Mouse (Mus musculus): Measurements from ENCODE around the gene Ttyh1. TPM values are rescaled to one million over a fixed set of nuclear protein-coding genes. Genes with fewer than 3 reads are reported as not detected.

Gene Ttyh1
- 77.1 and 112 TPM in 2 replicates for polyA plus RNA-seq (2012; rRNA removed)

DNA sequence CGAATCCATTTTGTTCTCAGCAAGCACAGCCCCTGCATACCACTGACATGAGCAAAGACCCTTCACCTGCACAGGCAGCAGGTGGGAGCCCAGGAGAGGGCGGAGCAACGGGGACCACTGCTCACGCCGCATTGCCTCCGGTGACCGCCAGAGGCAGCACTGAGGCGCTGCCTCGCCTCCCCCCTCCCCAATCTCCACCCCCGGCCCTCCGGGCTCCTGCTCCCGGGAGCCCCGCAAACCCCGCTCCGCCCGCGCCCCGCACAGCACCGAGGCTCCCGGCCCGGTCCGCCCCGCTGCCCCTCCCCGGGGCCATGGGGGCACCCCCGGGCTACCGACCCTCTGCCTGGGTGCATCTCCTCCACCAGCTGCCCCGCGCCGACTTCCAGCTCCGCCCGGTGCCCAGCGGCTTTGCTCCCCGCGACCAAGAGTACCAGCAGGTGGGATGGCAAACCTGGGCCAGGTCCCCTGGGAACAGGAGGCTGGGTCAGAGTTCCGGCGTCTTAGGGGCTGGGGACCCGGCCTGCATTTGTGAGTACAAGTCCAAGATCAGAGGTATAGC lies at the start of gene Ttyh1:
Gene Ttyh1 (plus strand): TSS at position 65 of the 559 bp plus-strand sequence.

DNA sequence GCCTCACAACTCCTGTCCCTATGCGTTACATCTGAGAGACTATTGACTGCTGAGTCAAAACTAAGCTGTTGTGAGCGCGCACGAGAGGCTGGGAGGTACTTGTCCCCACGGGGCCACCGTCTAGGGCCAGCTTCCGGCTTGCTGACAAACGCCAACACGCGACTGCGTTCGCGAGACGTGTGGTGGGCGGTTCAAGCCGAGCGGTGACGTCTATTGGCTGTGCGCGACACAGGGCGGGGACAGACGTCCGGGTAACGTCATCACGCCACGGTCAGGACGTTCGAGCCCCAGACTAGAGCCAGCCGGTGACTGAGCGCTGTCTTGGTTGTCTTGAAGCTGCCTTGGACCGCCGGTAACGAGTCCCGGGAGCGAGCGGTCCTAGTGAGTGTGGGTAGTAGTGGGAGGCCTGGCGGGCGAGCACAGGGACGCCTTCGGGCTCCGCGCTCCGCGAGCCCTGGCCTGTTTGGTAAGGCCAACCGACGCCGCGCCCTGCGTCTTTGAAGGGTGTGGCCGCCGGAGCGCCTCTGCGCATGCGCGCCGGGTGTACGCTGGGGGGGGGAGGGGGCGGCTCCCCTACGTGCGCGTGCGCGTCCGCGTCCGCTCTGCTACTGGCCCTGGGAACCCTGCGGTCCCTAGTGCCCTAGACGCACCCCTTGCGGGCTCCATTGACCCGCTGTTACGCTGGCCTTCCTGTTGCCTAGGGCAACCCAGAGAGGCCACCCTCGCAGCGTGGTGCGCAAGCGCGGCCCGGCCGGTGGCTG lies 17.7 kb downstream of the Ttyh1 start, which contains the start of gene Leng8:
Gene Leng8 (plus strand): TSS at position 269 of the 761 bp plus-strand sequence.

DNA sequence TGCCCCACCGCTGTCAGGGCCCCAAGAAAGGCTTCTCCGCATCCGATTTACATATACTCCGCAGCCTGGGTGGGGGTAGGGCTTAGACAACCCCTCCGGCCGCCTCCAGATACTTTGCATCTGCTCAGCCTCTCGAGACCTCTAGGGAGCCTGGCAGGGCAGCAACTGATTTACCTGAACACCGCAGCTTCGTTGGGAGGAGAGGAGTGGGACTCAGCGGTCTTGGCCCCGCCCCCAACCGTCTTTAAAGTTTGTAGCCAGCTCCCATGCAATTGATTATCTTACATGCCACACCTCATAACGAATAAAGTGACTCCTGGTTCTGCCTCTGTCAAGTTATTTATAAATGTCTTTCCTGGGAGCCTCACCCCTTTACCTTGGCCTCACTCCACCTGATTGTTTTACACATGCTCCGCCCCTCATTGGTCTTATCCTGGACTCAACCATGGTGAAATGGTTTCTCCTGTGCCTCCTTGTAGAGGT lies 30.9 kb downstream of the Ttyh1 start, which contains the start of gene Leng9:
Gene Leng9 (minus strand): TSS at position 316 of the 483 bp plus-strand sequence.

DNA sequence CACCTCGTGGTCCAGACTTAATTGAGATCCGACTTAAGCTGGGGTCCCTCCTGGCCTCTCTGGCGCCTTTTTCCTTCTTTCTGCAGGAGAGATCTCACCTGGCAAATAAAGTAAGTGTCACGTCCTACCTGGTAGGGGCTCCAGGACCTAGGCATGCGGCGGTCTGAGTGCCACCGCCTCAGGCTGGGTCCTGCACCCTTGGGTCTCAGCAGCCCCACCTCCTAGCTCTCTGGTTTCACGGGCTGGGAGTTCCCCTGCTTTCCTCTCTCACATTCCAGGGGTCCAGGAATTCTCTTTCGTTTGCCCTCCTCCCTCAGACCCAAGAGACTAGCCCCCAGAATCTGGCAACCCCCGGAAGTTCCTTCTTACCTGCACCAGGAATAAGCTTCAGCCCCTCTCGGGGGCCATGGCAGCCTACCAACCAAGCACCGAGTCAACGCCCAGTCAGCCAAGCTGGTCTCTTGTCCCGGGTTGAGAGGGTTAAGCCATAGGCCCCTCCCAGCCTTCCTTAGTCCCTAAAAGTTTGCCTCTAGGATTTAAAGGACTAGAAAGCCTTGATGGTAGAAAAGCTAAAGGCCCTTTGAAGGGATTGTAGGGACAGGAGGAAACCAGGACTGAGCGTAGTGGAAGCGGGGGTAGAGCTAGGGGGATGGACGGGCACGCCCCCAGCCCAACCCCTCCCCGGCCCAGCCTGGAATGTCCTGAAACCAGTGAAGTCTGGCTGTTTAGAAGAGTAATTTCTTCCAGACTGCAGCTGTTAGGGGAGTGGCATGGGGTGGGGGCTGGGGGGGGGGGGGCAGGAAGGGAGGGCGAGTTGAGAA lies 45.1 kb downstream of the Ttyh1 start, which contains the start of gene Cdc42ep5:
Gene Cdc42ep5 (minus strand): TSS at position 771 of the 821 bp plus-strand sequence.

Other genes with a start within 250 kb of the Ttyh1 start
- not detected in 2 replicates for gene Gm14548, start 221.3 kb upstream of the Ttyh1 start, polyA plus RNA-seq (2012; rRNA removed)
- 0.02 TPM in 1 of 2 replicates, not detected in the other for gene Lilra6, start 203.9 kb upstream of the Ttyh1 start, polyA plus RNA-seq (2012; rRNA removed)
- 0.92 and 1.3 TPM in 2 replicates for gene Lair1, start 56.2 kb upstream of the Ttyh1 start, polyA plus RNA-seq (2012; rRNA removed)
- gene Leng8, start 17.6 kb downstream of the Ttyh1 start, polyA plus RNA-seq (2012; rRNA removed) = 193 and 308 TPM in 2 replicates
- 1.9 and 2.0 TPM in 2 replicates for gene Leng9, start 31.0 kb downstream of the Ttyh1 start, polyA plus RNA-seq (2012; rRNA removed)
- gene Cdc42ep5, start 45.5 kb downstream of the Ttyh1 start, polyA plus RNA-seq (2012; rRNA removed) = 16.1 and 27.1 TPM in 2 replicates
- gene Lilra5, start 118.3 kb downstream of the Ttyh1 start, polyA plus RNA-seq (2012; rRNA removed) = not detected in 2 replicates
- gene Ncr1, start 218.3 kb downstream of the Ttyh1 start, polyA plus RNA-seq (2012; rRNA removed) = not detected in 2 replicates